Comparison of ENCODE assay signal across 10 mouse cellular contexts in genomic region chr7:127212432-127213250, GRCm38 (mm10). TPM values are rescaled to one million over a fixed set of nuclear protein-coding genes. Genes with fewer than 3 reads are reported as not detected.
DNase-seq lines count a peak whose midpoint lies in the region.
"Had no signal": no experiment of that assay in that cellular context is flagged by ENCODE, and none has a peak within 500 bp of the region (broad histone marks: within the 10 kb centered on the region; RNA-seq: fewer than 3 reads in every experiment).

No protein-coding gene starts in this region.

- peak; percentile 50 for DNase-seq in gastrocnemius, adult 18-20 months (ENCODE audit: low spot score)
- DNase-seq in gastrocnemius, postnatal 25 days = no peak
- peak; percentile 60 for DNase-seq in testis, postnatal 10 days (ENCODE audit: low spot score)
- no peak for DNase-seq in testis, postnatal 14 days (ENCODE audit: low spot score)
- DNase-seq in gastrocnemius, adult 8-10 months (ENCODE audit: low spot score in 2 of 2) = peak; percentile 26 to 50
- DNase-seq in skeletal muscle tissue, adult 2 months (ENCODE audit: low read depth, low spot score) = peak; percentile 86
- DNase-seq in urinary bladder, adult 2 months (ENCODE audit: low spot score) = no peak
- DNase-seq in adrenal gland, adult 8-10 months = no peak
- DNase-seq: cerebellum, adult 11 months; right cerebral cortex, postnatal 4 days had no signal

RNA-seq across cellular contexts. Expression of gene Mylpf, which starts 4.0 kb away (rescaled TPM):
- total RNA-seq in gastrocnemius, adult 18-20 months (2021) = over 10,000 TPM; 24,635 to 28,732 TPM
- total RNA-seq in gastrocnemius, postnatal 25 days (2021) = over 10,000 TPM; 49,123 to 49,891 TPM
- total RNA-seq in gastrocnemius, adult 8-10 months (2022) = over 10,000 TPM; 27,006 to 32,685 (median 27,393) TPM
- 1.2 and 2.1 TPM in 2 replicates for polyA plus RNA-seq in urinary bladder, adult 2 months (2012; rRNA removed)
- total RNA-seq in adrenal gland, adult 8-10 months (2022) = 1 to 10 TPM; 2.8 to 6.2 (median 3.7) TPM

RNA-seq across cellular contexts. Expression of gene Tbc1d10b, which starts 4.4 kb away (rescaled TPM):
- 10 to 100 TPM; 26.4 to 29.5 TPM for total RNA-seq in gastrocnemius, adult 18-20 months (2021)
- total RNA-seq in gastrocnemius, postnatal 25 days (2021) = 10 to 100 TPM; 32.8 to 34.1 TPM
- total RNA-seq in gastrocnemius, adult 8-10 months (2022) = 10 to 100 TPM; 29.1 to 34.3 (median 32.1) TPM
- polyA plus RNA-seq in urinary bladder, adult 2 months (2012; rRNA removed) = 23.0 and 30.1 TPM in 2 replicates
- total RNA-seq in adrenal gland, adult 8-10 months (2022) = 10 to 100 TPM; 47.9 to 63.7 (median 57.0) TPM

RNA-seq across cellular contexts. Expression of gene Cd2bp2, which starts 16.8 kb away (rescaled TPM):
- 10 to 100 TPM; 25.1 to 26.8 TPM for total RNA-seq in gastrocnemius, adult 18-20 months (2021)
- total RNA-seq in gastrocnemius, postnatal 25 days (2021) = 10 to 100 TPM; 26.2 to 28.2 TPM
- total RNA-seq in gastrocnemius, adult 8-10 months (2022) = 10 to 100 TPM; 25.2 to 35.0 (median 32.7) TPM
- polyA plus RNA-seq in urinary bladder, adult 2 months (2012; rRNA removed) = 66.2 and 68.8 TPM in 2 replicates
- total RNA-seq in adrenal gland, adult 8-10 months (2022) = 10 to 100 TPM; 61.9 to 89.2 (median 70.0) TPM

RNA-seq across cellular contexts. Expression of gene Zfp553, which starts 20.2 kb away (rescaled TPM):
- total RNA-seq in gastrocnemius, adult 18-20 months (2021) = 1 to 10 TPM; 4.2 to 4.6 TPM
- total RNA-seq in gastrocnemius, postnatal 25 days (2021) = 1 to 10 TPM; 4.0 to 4.2 TPM
- total RNA-seq in gastrocnemius, adult 8-10 months (2022) = 1 to 10 TPM; 4.2 to 5.5 (median 4.8) TPM
- polyA plus RNA-seq in urinary bladder, adult 2 months (2012; rRNA removed) = 10.0 and 10.5 TPM in 2 replicates
- total RNA-seq in adrenal gland, adult 8-10 months (2022) = 10 to 100 TPM; 11.6 to 19.5 (median 15.0) TPM

RNA-seq across cellular contexts. Expression of gene Sept1, which starts 20.3 kb away (rescaled TPM):
- 1 to 10 TPM; 1.0 to 1.3 TPM for total RNA-seq in gastrocnemius, adult 18-20 months (2021)
- 1 to 10 TPM; 1.5 to 1.7 TPM for total RNA-seq in gastrocnemius, postnatal 25 days (2021)
- 1 to 10 TPM; 1.0 to 2.8 (median 1.4) TPM for total RNA-seq in gastrocnemius, adult 8-10 months (2022)
- 19.4 and 22.0 TPM in 2 replicates for polyA plus RNA-seq in urinary bladder, adult 2 months (2012; rRNA removed)
- total RNA-seq in adrenal gland, adult 8-10 months (2022) = 10 to 100 TPM in 2 of 4 experiments, 1 to 10 TPM in 2; 9.1 to 11.2 (median 10.3) TPM

Comparison
In these comparisons a context has a peak if more than half of its experiments do, and no peak if none do; other contexts are left out.
1. DNase-seq: peak in gastrocnemius, adult 18-20 months (single experiment), testis, postnatal 10 days (single experiment), gastrocnemius, adult 8-10 months (2 of 2) and skeletal muscle tissue, adult 2 months (single experiment); none in gastrocnemius, postnatal 25 days (single experiment), testis, postnatal 14 days (single experiment), urinary bladder, adult 2 months (single experiment) and adrenal gland, adult 8-10 months (single experiment).
2. RNA of gene Mylpf, which starts 4.0 kb away (total RNA-seq): 49,123 to 49,891 TPM in gastrocnemius, postnatal 25 days, 24,635 to 28,732 TPM in gastrocnemius, adult 18-20 months and 27,006 to 32,685 TPM in gastrocnemius, adult 8-10 months; 2.8 to 6.2 TPM in adrenal gland, adult 8-10 months; every median in the first group is over 1,000 times any median in the second.